Mouse (Mus musculus): ENCODE data around the gene Noct. TPM values are rescaled to one million over a fixed set of nuclear protein-coding genes. Genes with fewer than 3 reads are reported as not detected.

The Noct gene
- polyA plus RNA-seq, 1 experiment from 2014 or later: 35.6 TPM

DNA sequence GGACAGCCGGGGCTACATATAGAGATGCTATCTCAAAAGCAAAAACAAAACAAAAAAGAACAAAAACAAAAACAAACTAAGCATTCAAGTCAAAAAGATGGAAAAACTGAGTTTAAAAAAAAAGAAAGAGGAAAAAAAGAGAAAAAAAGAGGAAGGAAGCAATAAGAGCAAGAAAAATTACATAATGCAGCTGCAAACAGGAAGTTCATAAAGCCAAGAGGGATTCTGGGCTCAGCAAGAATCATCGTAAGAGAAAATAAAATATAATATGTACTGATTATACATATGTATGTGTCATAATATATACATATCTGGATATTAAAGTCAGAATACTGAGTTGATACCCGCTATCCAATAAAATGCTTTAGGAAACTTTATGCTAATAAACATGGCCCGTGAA is 57.5 kb downstream of the Noct start:
- Histone ChIP-seq H3K36me3 (no peaks in the 10 kb centered on the region), H3K9me3 (replicated peaks) (no peaks in the 10 kb centered on the region), H3K27ac (replicated peaks) (no peak overlapping the region), H3K4me3 (replicated peaks) (no peak overlapping the region), H3K27me3 (replicated peaks) (no peaks in the 10 kb centered on the region), H3K4me1 (0 out of 2 replicates have a peak, but pooled peaks cover 10% of the 10 kb centered on the region), H3K9ac (replicated peaks) (no peak overlapping the region), H3K4me2 (no peak overlapping the region)
- no peak for ATAC-seq (ENCODE audit: low FRiP score)
- WGBS: 97% methylated on average over 4 of the region's 4 CpGs

DNA sequence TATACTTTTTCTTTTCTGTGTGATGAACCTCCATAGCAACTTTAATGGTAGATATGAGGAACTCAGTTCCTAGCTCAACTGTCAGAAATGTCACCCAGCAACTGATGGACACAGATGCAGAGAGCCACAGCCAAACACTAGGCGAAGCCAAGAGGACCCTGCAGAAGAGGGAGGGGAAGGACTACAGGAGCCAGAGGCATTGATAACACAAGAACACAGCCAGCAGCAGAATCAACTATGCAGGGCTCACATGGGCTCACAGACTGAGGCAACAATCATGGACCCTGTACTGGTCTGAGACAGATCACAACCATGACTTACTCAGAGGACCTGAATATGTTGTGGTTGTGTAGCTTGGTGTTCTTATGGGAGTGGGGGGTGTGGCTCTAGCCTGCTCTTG is 60.1 kb downstream of the Noct start:
- no peaks in the 10 kb centered on the region for H3K36me3 ChIP-seq
- no peaks in the 10 kb centered on the region for H3K27me3 ChIP-seq (replicated peaks)
- no peak overlapping the region for H3K4me2 ChIP-seq
- H3K4me3 ChIP-seq (replicated peaks): no peak overlapping the region
- ATAC-seq (ENCODE audit: low FRiP score): no peak
- no peak overlapping the region for H3K9ac ChIP-seq (replicated peaks)
- no peaks in the 10 kb centered on the region for H3K9me3 ChIP-seq (replicated peaks)
- no peak overlapping the region for H3K27ac ChIP-seq (replicated peaks)
- WGBS: 64% methylated on average over 1 of the region's 1 CpGs
- peaks cover 2% of the 10 kb centered on the region; the same call in 1 of the 2 replicates for H3K4me1 ChIP-seq

DNA sequence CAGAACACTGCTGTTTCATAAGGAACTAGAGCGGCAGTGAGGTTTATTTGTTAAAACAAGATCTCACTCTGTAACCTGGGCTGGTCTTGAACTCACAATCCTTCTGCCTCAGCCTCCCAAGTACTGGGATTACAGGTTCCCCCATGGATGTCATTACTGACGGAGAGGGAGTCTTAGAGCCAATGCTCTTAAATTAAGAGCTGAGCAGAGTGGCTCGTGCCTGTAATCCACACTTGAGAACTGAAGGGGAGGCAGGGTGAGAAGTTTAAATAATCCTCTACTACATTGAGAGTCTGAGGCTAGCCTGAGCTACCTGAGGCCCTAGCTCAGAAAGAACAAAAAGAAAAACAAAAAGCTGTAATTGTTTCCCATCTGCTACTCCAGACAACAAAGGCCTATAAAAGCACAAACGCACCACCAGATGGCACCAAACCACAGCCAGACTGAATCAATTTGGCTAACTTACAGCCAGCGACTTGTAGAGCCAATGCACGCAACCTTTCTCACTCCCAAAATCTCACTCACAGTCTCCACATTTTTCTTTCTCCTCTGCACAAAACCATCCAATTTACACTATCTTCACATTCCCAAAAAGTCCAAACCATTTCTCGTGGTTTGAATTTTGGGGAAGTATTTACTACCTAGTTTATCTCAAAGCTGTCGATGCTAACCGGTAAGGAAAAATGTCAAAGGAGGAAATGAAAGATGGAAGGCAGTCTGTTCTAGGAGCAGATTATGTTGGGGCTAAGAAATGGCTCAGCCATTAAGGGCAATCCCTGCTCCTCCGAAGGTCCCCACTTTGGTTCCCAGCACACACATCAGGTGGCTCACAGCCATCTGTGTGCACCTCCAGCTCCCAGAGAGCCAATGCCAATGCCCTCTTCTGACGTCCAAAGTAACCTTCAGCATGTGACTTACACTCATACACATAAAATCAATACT is 64.9 kb downstream of the Noct start:
- H3K27ac ChIP-seq (replicated peaks): peak overlapping the region; percentile 54
- no peak overlapping the region for H3K4me3 ChIP-seq (replicated peaks)
- H3K4me1 ChIP-seq: peaks cover 3% of the 10 kb centered on the region; the same call in 1 of the 2 replicates
- H3K4me2 ChIP-seq: no peak overlapping the region
- H3K9me3 ChIP-seq (replicated peaks): no peaks in the 10 kb centered on the region
- WGBS: 49% methylated on average over 11 of the region's 11 CpGs
- H3K36me3 ChIP-seq: no peaks in the 10 kb centered on the region
- no peak overlapping the region for H3K9ac ChIP-seq (replicated peaks)
- no peaks in the 10 kb centered on the region for H3K27me3 ChIP-seq (replicated peaks)
- ATAC-seq (ENCODE audit: low FRiP score): peak; percentile 82; the same call in 1 of the 2 replicates

DNA sequence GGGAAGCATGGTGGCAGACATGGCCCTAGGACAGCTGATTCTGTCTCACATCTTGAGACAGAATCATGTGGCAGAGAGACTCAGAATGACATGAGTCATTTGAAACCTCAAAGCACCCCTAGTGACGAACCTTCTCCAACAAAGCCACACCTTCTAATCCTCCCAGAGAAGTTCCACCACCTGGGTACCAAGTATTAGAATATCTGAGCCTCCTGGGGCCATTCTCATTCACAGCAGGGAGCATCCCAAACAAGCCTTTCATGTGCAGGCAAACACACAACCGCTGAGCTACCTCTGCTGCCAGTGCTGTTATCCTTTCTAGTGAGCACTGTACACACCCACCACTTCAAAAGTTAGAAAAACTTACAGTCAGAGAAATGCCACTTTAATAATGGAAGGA is 70.0 kb downstream of the Noct start:
- ATAC-seq (ENCODE audit: low FRiP score): no peak
- 34% methylated on average over 2 of the region's 2 CpGs for WGBS

DNA sequence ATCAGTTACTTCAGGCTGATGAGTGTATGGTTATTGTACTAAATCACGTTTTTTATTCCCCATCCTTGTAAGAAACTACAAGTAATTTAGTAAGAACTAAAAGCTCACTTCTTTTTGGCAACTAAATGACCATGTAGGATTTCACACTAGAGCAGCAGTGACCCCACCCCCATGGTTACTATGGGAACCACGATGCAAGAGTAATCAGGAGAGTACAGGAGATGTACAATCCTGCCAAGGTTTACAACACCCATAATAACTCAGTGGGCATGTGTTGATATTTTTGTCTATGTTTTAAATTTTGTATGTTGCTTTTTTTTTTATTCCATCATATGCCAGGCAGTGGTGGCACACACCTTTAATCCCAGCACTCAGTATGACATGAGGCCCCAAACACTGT is 71.0 kb downstream of the Noct start:
- Histone ChIP-seq H3K9ac (replicated peaks) (no peak overlapping the region), H3K9me3 (replicated peaks) (no peaks in the 10 kb centered on the region), H3K4me2 (no peak overlapping the region), H3K4me1 (no peaks in the 10 kb centered on the region), H3K36me3 (no peaks in the 10 kb centered on the region), H3K4me3 (replicated peaks) (no peak overlapping the region), H3K27ac (replicated peaks) (no peak overlapping the region), H3K27me3 (replicated peaks) (no peaks in the 10 kb centered on the region)
- ATAC-seq (ENCODE audit: low FRiP score): no peak
- 56% methylated on average over 2 of the region's 2 CpGs for WGBS

More for the DNA sequence above, 70.0 kb downstream of the Noct start:
- H3K4me2 ChIP-seq: no peak overlapping the region
- H3K27me3 ChIP-seq (replicated peaks): no peaks in the 10 kb centered on the region
- H3K27ac ChIP-seq (replicated peaks): no peak overlapping the region
- H3K36me3 ChIP-seq: no peaks in the 10 kb centered on the region
- no peak overlapping the region for H3K4me3 ChIP-seq (replicated peaks)
- H3K9me3 ChIP-seq (replicated peaks): no peaks in the 10 kb centered on the region
- H3K4me1 ChIP-seq: peaks cover 3% of the 10 kb centered on the region; the same call in 1 of the 2 replicates
- H3K9ac ChIP-seq (replicated peaks): no peak overlapping the region

DNA sequence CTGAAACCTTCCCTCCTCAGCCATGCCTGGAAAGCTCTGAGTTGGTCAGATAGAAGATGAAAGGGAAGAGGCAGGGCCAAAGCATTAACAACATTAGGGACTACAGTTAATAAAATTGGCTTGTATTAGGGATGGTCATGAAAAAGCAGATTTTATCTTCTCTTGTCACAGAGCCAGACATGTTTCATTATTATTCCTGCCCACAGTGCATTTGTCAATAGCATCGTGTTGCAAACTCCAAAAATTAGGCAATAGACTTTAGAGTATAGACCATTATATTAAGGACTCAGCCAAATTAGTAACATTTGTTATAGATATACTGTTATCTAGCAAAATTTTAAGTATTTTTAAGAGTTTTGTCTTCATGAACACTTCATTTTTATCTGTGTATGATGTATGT is 72.5 kb downstream of the Noct start:
- H3K4me3 ChIP-seq (replicated peaks): no peak overlapping the region
- 66% methylated on average over 1 of the region's 1 CpGs for WGBS
- no peaks in the 10 kb centered on the region for H3K27me3 ChIP-seq (replicated peaks)
- no peak overlapping the region for H3K27ac ChIP-seq (replicated peaks)
- H3K9ac ChIP-seq (replicated peaks): no peak overlapping the region
- H3K9me3 ChIP-seq (replicated peaks): no peaks in the 10 kb centered on the region
- H3K4me1 ChIP-seq: no peaks in the 10 kb centered on the region
- no peak overlapping the region for H3K4me2 ChIP-seq
- no peak for ATAC-seq (ENCODE audit: low FRiP score)
- H3K36me3 ChIP-seq: no peaks in the 10 kb centered on the region

Small RNA genes lying within 50 kb of the gene (microRNA-seq; reads per million reads assigned to microRNA genes)
- not detected for gene Gm24282

Other genes with a start within 250 kb of the Noct start
- gene Elf2, start 116.2 kb downstream of the Noct start, polyA plus RNA-seq (2015; fragmentation: Nextera tagmentation; extraction: Ambion mirVana): 30.0 and 42.4 TPM in 2 replicates
- gene Mgarp, start 172.3 kb downstream of the Noct start, polyA plus RNA-seq (2015; fragmentation: Nextera tagmentation; extraction: Ambion mirVana): 0.81 and 1.4 TPM in 2 replicates
- gene Ndufc1, start 184.5 kb downstream of the Noct start, polyA plus RNA-seq (2015; fragmentation: Nextera tagmentation; extraction: Ambion mirVana): 784 and 883 TPM in 2 replicates
- gene Naa15, start 190.7 kb downstream of the Noct start, polyA plus RNA-seq (2015; fragmentation: Nextera tagmentation; extraction: Ambion mirVana): 40.6 and 42.8 TPM in 2 replicates

Data from neural tube, embryonic 15.5 days (tissue).